Mouse (Mus musculus) C2C12 (cell line): ENCODE results near the gene Adgrf5.

Experiments
- CTCF ChIP-seq: IDR thresholded peaks from one replicate; pipeline ENCODE4 v1.5.1; 2011; ENCODE audit not compliant: control insufficient read depth, insufficient read depth, insufficient read length
- MYOG ChIP-seq: IDR thresholded peaks from one replicate; pipeline ENCODE4 v1.6.1; 2011; ENCODE audit not compliant: control insufficient read depth, insufficient read length; ENCODE audit errors: extremely low read depth

- no peak for TF ChIP-seq CTCF
- TF ChIP-seq MYOG: no peak
These were observed 141.0 kb downstream of the Adgrf5 start for GRCm38 (mm10) chr17:43501223-43501622.
